In the genomic region with DNA sequence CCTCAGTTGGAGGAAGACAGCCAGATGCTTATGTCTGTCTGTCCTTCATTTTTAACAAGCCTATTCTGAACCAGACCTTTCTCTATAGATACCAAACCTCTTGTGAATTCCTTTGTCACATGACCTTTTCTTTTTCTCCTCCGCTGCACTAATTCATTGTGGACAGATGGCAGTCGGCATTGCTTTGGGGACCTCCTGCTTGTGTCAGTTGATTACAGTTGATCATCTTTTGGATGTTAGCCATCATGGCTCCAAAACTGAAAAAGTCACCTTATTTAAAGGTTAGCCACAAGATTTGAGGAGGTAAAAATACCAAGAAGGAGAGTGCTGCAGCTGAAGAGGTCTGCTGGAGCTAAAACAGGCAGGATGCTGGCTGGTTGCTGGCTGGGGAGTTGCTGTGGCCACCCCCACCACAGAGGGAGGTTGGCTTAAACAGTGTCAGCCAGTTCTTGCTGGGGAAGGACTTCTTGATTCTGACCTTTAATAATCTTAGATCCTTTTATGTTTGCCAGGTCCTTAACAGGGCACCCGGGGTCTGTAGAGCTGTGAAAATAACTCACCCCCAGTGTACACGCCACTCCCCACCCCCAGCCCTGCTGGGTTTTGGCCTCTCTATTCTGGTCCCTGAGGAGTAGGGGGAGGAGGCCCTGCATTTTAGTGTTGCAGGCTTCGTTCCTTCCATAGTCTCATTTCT, we compare ENCODE assay signal across 15 mouse cellular contexts. TPM values are rescaled to one million over a fixed set of nuclear protein-coding genes. Genes with fewer than 3 reads are reported as not detected.
DNase-seq lines count a peak whose midpoint lies in the region; ATAC-seq and TF ChIP-seq lines count a peak whose summit lies in the region.
"Had no signal": no experiment of that assay in that cellular context is flagged by ENCODE, and none has a peak within 500 bp of the region (broad histone marks: within the 10 kb centered on the region; RNA-seq: fewer than 3 reads in every experiment).

No protein-coding gene starts in this region.

- no peak for TF ChIP-seq CTCF in heart, adult 2 months (IDR thresholded peaks at IDR 0.05)
- TF ChIP-seq CTCF in brain, embryonic 14.5 days (IDR thresholded peaks at IDR 0.05; ENCODE audit: borderline replicate concordance, extremely low read depth, insufficient read depth, insufficient read length) = no peak

- peaks cover 20% of the 10 kb centered on the region for H3K36me3 ChIP-seq in heart, embryonic 16.5 days (ENCODE audit: control insufficient read depth, insufficient read depth)
- peaks cover 8% of the 10 kb centered on the region for H3K36me3 ChIP-seq in heart, adult 2 months (ENCODE audit: control insufficient read depth, insufficient read depth, low read length)
- H3K36me3 ChIP-seq in midbrain, embryonic 14.5 days (ENCODE audit: control insufficient read depth, insufficient read depth, low read length) = peaks cover 78% of the 10 kb centered on the region

- TF ChIP-seq EP300 in heart, adult 2 months (IDR thresholded peaks at IDR 0.05; ENCODE audit: insufficient read depth, low read depth, low read length) = no peak

- no peaks in the 10 kb centered on the region for H3K9me3 ChIP-seq in heart, embryonic 16.5 days (replicated peaks; ENCODE audit: control insufficient read depth, low read length)
- no peaks in the 10 kb centered on the region for H3K9me3 ChIP-seq in midbrain, embryonic 14.5 days (ENCODE audit: control insufficient read depth, low read length)
- H3K9me3 ChIP-seq: kidney, embryonic 15.5 days; limb, embryonic 13.5 days; megakaryocyte, embryonic 14.5 days had no signal

- intact Hi-C loops in heart, adult 2 months (cut with DNase I) = no loop called here

- TF ChIP-seq POLR2A in heart, adult 2 months (IDR thresholded peaks at IDR 0.05; ENCODE audit: insufficient read depth, low read depth, low read length) = no peak
- no peak for TF ChIP-seq POLR2A in brain, embryonic 14.5 days (IDR thresholded peaks at IDR 0.05; ENCODE audit: borderline replicate concordance, extremely low read depth, insufficient read depth, insufficient read length, poor library complexity, severe bottlenecking)

- no peak overlapping the region for H3K9ac ChIP-seq in heart, embryonic 16.5 days (ENCODE audit: low read length)
- no peak overlapping the region for H3K9ac ChIP-seq in heart, adult 2 months (ENCODE audit: low read depth, low read length)
- no peak overlapping the region for H3K9ac ChIP-seq in midbrain, embryonic 14.5 days (replicated peaks; ENCODE audit: low read length)
- H3K9ac ChIP-seq: kidney, embryonic 15.5 days; limb, embryonic 13.5 days had no signal

- no peak overlapping the region for H3K4me3 ChIP-seq in heart, embryonic 16.5 days (ENCODE audit: low read length)
- H3K4me3 ChIP-seq in heart, adult 2 months = no peak overlapping the region
- no peak overlapping the region for H3K4me3 ChIP-seq in midbrain, embryonic 14.5 days (replicated peaks; ENCODE audit: low read depth, low read length)
- H3K4me3 ChIP-seq: kidney, embryonic 15.5 days; limb, embryonic 13.5 days; megakaryocyte, embryonic 14.5 days had no signal

- no peak overlapping the region for H3K4me2 ChIP-seq in heart, embryonic 16.5 days (ENCODE audit: low read depth, low read length)
- no peak overlapping the region for H3K4me2 ChIP-seq in midbrain, embryonic 14.5 days (ENCODE audit: low read length)
- H3K4me2 ChIP-seq: kidney, embryonic 15.5 days; limb, embryonic 13.5 days had no signal

- DNase-seq in heart, adult 2 months = no peak
- DNase-seq in brain, embryonic 14.5 days (ENCODE audit: low read depth) = peak; percentile 56
- peak; percentile 91 for DNase-seq in cerebellum, adult 9-11 months
- peak; percentile 22 for DNase-seq in midbrain, embryonic 14.5 days
- DNase-seq in natural killer cell, adult 2 months (ENCODE audit: low spot score in 2 of 2) = no peak
- no peak for DNase-seq in thymus, postnatal 0 days (ENCODE audit: low spot score)
- no peak for DNase-seq in urinary bladder, postnatal 14 days (ENCODE audit: low spot score)
- DNase-seq: gastrocnemius, postnatal 36 days; heart, postnatal 4 days; layer of hippocampus, adult 9-11 months; lung, adult 2 months had no signal

- H3K27me3 ChIP-seq in heart, embryonic 16.5 days (ENCODE audit: control insufficient read depth, insufficient read depth, low read length) = no peaks in the 10 kb centered on the region
- H3K27me3 ChIP-seq in heart, adult 2 months (ENCODE audit: control insufficient read depth, insufficient read depth, low read length) = no peaks in the 10 kb centered on the region
- H3K27me3 ChIP-seq in midbrain, embryonic 14.5 days (ENCODE audit: control insufficient read depth, insufficient read depth, low read length) = no peaks in the 10 kb centered on the region
- H3K27me3 ChIP-seq: kidney, embryonic 15.5 days; limb, embryonic 13.5 days; megakaryocyte, embryonic 14.5 days had no signal

- H3K4me1 ChIP-seq in heart, embryonic 16.5 days (ENCODE audit: control insufficient read depth, insufficient read depth, low read length) = peaks cover 11% of the 10 kb centered on the region
- no peaks in the 10 kb centered on the region for H3K4me1 ChIP-seq in heart, adult 2 months (ENCODE audit: control insufficient read depth, insufficient read depth, low read length)
- H3K4me1 ChIP-seq in midbrain, embryonic 14.5 days (ENCODE audit: control insufficient read depth, insufficient read depth, low read length) = peaks cover 14% of the 10 kb centered on the region

- WGBS in heart, embryonic 16.5 days = 43% methylated on average over 5 of the region's 5 CpGs
- 63% methylated on average over 5 of the region's 5 CpGs for WGBS in heart, adult 2 months
- 44% methylated on average over 5 of the region's 5 CpGs for WGBS in midbrain, embryonic 14.5 days

- no peaks in the 10 kb centered on the region for H3K79me2 ChIP-seq in heart, adult 2 months (replicated peaks; ENCODE audit: control insufficient read depth, insufficient read depth, low read length)

- no peak overlapping the region for H3K27ac ChIP-seq in heart, embryonic 16.5 days (ENCODE audit: low read length)
- no peak overlapping the region for H3K27ac ChIP-seq in heart, adult 2 months
- peak overlapping the region; percentile 49 for H3K27ac ChIP-seq in midbrain, embryonic 14.5 days (replicated peaks; ENCODE audit: low read depth, low read length)
- H3K27ac ChIP-seq: kidney, embryonic 15.5 days; limb, embryonic 13.5 days had no signal

- peak; percentile 6; the same call in 1 of the 2 replicates for ATAC-seq in heart, embryonic 16.5 days (replicated peaks; ENCODE audit: extremely low read depth, insufficient read depth, low FRiP score)
- no peak for ATAC-seq in midbrain, embryonic 14.5 days (ENCODE audit: low FRiP score, low TSS enrichment)

RNA-seq across cellular contexts. Expression of gene Tbc1d9b, which starts 40.1 kb away (rescaled TPM):
- 34.0 and 34.1 TPM in 2 replicates for polyA plus RNA-seq in heart, embryonic 16.5 days (2015; fragmentation: Nextera tagmentation; extraction: Ambion mirVana)
- 10 to 100 TPM; 41.4 to 44.0 TPM for total RNA-seq in heart, adult 2 months (2021)
- 30.9 and 39.6 TPM in 2 replicates for polyA plus RNA-seq in heart, adult 2 months (2012; rRNA removed)
- 37.4 and 52.9 TPM in 2 replicates for polyA plus RNA-seq in brain, embryonic 14.5 days (2012; rRNA removed)
- 26.1 and 35.4 TPM in 2 replicates for polyA plus RNA-seq in midbrain, embryonic 14.5 days (2014; fragmentation: Nextera tagmentation; extraction: Ambion mirVana)
- 25.5 and 27.7 TPM in 2 replicates for polyA plus RNA-seq in thymus, postnatal 0 days (2015; fragmentation: Nextera tagmentation; extraction: Ambion mirVana)

Comparison
In these comparisons a context has a peak if more than half of its experiments do, and no peak if none do; other contexts are left out.
1. DNase-seq: peak in brain, embryonic 14.5 days (single experiment), cerebellum, adult 9-11 months (single experiment) and midbrain, embryonic 14.5 days (single experiment); none in heart, adult 2 months (0 of 2), natural killer cell, adult 2 months (0 of 2), thymus, postnatal 0 days (single experiment) and urinary bladder, postnatal 14 days (single experiment).